Mouse (Mus musculus): ENCODE results near the gene Eipr1.

DNA sequence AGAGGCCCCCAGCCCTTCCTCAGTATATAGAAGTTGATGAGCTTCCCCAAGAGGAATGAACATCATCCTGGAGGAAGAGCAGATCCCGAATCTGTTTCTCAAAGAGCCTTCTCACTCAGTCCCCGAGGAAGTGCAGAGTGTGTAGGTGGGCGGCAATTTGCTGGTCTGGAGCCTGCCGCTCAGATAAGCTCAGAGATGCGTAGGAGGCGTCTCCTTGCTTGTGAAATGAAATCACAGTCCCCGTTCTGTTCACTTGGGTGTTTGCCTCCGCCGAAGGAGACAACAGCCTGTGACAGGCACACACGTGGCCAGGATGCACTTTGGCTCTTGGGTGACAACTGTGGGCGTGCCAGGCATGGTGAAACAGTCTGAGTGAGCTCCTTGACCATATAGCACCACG lies 120.7 kb downstream of the Eipr1 start:
- TF ChIP-seq CTCF (IDR thresholded peaks at IDR 0.05; ENCODE audit: insufficient read depth, low read length) (no peak), POLR2A (IDR thresholded peaks at IDR 0.05; ENCODE audit: borderline replicate concordance, extremely low read depth, low read depth, low read length) (no peak)
